Mouse (Mus musculus) A20 (cell line): Measurements from ENCODE around the gene Myg1.

Source experiments
- DNase-seq: peaks from one replicate; pipeline ENCODE4 v3.0.0-alpha.2; 2011; ENCODE audit warnings: low read depth, low spot score

The Myg1 gene

GRCm38 (mm10) chr15:102331610-102332015, at the start of gene Myg1:
Myg1 (plus strand) TSS chr15:102331709.
- peak; percentile 93 for DNase-seq

GRCm38 (mm10) chr15:102282463-102283292, 48.8 kb upstream of the Myg1 start:
- DNase-seq: no peak

- DNase-seq: no peak
These were observed 47.9 kb upstream of the Myg1 start for GRCm38 (mm10) chr15:102283648-102284047.

- peak; percentile 59 for DNase-seq
These were observed 44.1 kb upstream of the Myg1 start for GRCm38 (mm10) chr15:102287395-102287794.

GRCm38 (mm10) chr15:102295633-102296367, 35.7 kb upstream of the Myg1 start, which contains the start of gene Espl1:
Espl1 (plus strand) TSS chr15:102296266.
- peak; percentile 95 for DNase-seq

- peak; percentile 44 for DNase-seq
These were observed 35.0 kb upstream of the Myg1 start for GRCm38 (mm10) chr15:102296368-102297006.

GRCm38 (mm10) chr15:102302542-102302941, 29.0 kb upstream of the Myg1 start:
- DNase-seq: no peak

- DNase-seq: no peak
These were observed 22.8 kb upstream of the Myg1 start for GRCm38 (mm10) chr15:102308717-102309116.

GRCm38 (mm10) chr15:102310074-102310845, 21.2 kb upstream of the Myg1 start:
- no peak for DNase-seq

GRCm38 (mm10) chr15:102311489-102311888, 20.0 kb upstream of the Myg1 start:
- DNase-seq: peak; percentile 48

GRCm38 (mm10) chr15:102315292-102315691, 16.2 kb upstream of the Myg1 start:
- DNase-seq: no peak

- DNase-seq: peak; percentile 49
These were observed 15.2 kb upstream of the Myg1 start for GRCm38 (mm10) chr15:102316263-102316662.

- peak; percentile 29 for DNase-seq
These were observed 6.6 kb upstream of the Myg1 start for GRCm38 (mm10) chr15:102324654-102325473.

GRCm38 (mm10) chr15:102326022-102326576, 5.4 kb upstream of the Myg1 start, which contains the start of gene Pfdn5:
Pfdn5 (plus strand) TSS chr15:102326116.
- DNase-seq: peak; percentile 88

GRCm38 (mm10) chr15:102326892-102327291, 4.6 kb upstream of the Myg1 start:
- DNase-seq: no peak

GRCm38 (mm10) chr15:102335254-102335653, 3.7 kb downstream of the Myg1 start:
- no peak for DNase-seq

- DNase-seq: peak; percentile 35
These were observed 4.4 kb downstream of the Myg1 start for GRCm38 (mm10) chr15:102335925-102336324.

GRCm38 (mm10) chr15:102336946-102337345, 5.4 kb downstream of the Myg1 start:
- no peak for DNase-seq

GRCm38 (mm10) chr15:102339612-102340011, 8.1 kb downstream of the Myg1 start:
- DNase-seq: no peak

- DNase-seq: peak; percentile 73
These were observed 10.1 kb downstream of the Myg1 start for GRCm38 (mm10) chr15:102341580-102341979.
